Mouse (Mus musculus) large intestine, adult 2 months (tissue): ENCODE measurements around the gene Zfp426. TPM values are rescaled to one million over a fixed set of nuclear protein-coding genes. Genes with fewer than 3 reads are reported as not detected.

ENCODE experiments used
- DNase-seq: peaks from one replicate; pipeline ENCODE4 v3.0.0-alpha.2; 2012; ENCODE audit warnings: low read depth, low spot score
- WGBS: fragments of 180-500 bp; shearing (Covaris S2); methylation state at CpG from one replicate; pipeline ENCODE4 v1.1.7; 2018; 5-methylcytosine and 5-hydroxymethylcytosine counted together
- polyA plus RNA-seq: library from polyadenylated mRNA; depleted of rRNA; stranded (reverse); fragments of >200 nt; gene quantifications from 2 replicates; pipeline ENCODE4 v1.2.3, GENCODE M21; 2012; rRNA removed

Gene Zfp426
- polyA plus RNA-seq, 1 experiment = 2.8 TPM

- 53% methylated on average over 7 of the region's 7 CpGs for WGBS
- peak; percentile 48 for DNase-seq
Observed at GRCm38 (mm10) chr9:20466761-20467442, 25.6 kb downstream of the Zfp426 start.

- WGBS = under 1% methylated on average over 48 of the region's 48 CpGs
- peak; percentile 53 for DNase-seq
Observed at GRCm38 (mm10) chr9:20459377-20460317, 32.9 kb downstream of the Zfp426 start, which contains the start of gene Zfp26. Gene Zfp26, minus strand, starts transcription at chr9:20460162.

GRCm38 (mm10) chr9:20453647-20454046, 38.9 kb downstream of the Zfp426 start:
- 86% methylated on average over 4 of the region's 4 CpGs for WGBS
- no peak for DNase-seq

GRCm38 (mm10) chr9:20451493-20451892, 41.1 kb downstream of the Zfp426 start:
- WGBS = 87% methylated on average over 1 of the region's 1 CpGs

GRCm38 (mm10) chr9:20443183-20443783, 49.3 kb downstream of the Zfp426 start:
- WGBS = 83% methylated on average over 4 of the region's 4 CpGs
- no peak for DNase-seq

More at GRCm38 (mm10) chr9:20451493-20451892, 41.1 kb downstream of the Zfp426 start:
- no peak for DNase-seq

- DNase-seq = no peak
- WGBS = 81% methylated on average over 3 of the region's 3 CpGs
Observed at GRCm38 (mm10) chr9:20430004-20430403, 62.5 kb downstream of the Zfp426 start.

Other genes with a start within 250 kb of the Zfp426 start
- not detected in 2 replicates for gene Olfr39, start 210.4 kb downstream of the Zfp426 start, polyA plus RNA-seq
- not detected in 2 replicates for gene Olfr873, start 194.2 kb downstream of the Zfp426 start, polyA plus RNA-seq
- not detected in 2 replicates for gene Olfr18, start 156.7 kb downstream of the Zfp426 start, polyA plus RNA-seq
- 2.9 and 3.7 TPM in 2 replicates for gene Zfp560, start 107.6 kb downstream of the Zfp426 start, polyA plus RNA-seq
- gene Zfp26, start 32.6 kb downstream of the Zfp426 start, polyA plus RNA-seq = 1.2 and 1.7 TPM in 2 replicates
- gene Zfp266, start 28.7 kb upstream of the Zfp426 start, polyA plus RNA-seq = 2.7 and 4.1 TPM in 2 replicates
- gene Zfp846, start 88.5 kb upstream of the Zfp426 start, polyA plus RNA-seq = 1.5 and 1.8 TPM in 2 replicates
- gene Ubl5, start 150.1 kb upstream of the Zfp426 start, polyA plus RNA-seq = 321 and 348 TPM in 2 replicates
- gene Fbxl12, start 152.0 kb upstream of the Zfp426 start, polyA plus RNA-seq = 15.8 and 22.9 TPM in 2 replicates
- 13.5 and 13.8 TPM in 2 replicates for gene Pin1, start 159.3 kb upstream of the Zfp426 start, polyA plus RNA-seq